Mouse (Mus musculus) neural tube, embryonic 11.5 days (tissue): ENCODE measurements at regions not wholly inside any gene's neighbourhood (a gene's known extent, or its start where the extent isn't known, plus 50 kb on each side); places are given as distances from the start of the nearest gene placed in this dataset.

ENCODE experiments used
- ATAC-seq: fragments of 200-750 bp; cut with Nextera tagmentation; 2 replicates; pipeline ENCODE4 v1.8.0; 2017; ENCODE audit warnings: moderate number of reproducible peaks, mild to moderate bottlenecking, moderate TSS enrichment, moderate library complexity; ENCODE audit not compliant: insufficient read depth, low FRiP score, low TSS enrichment
- DNase-seq: peaks from one replicate; pipeline ENCODE4 v3.0.0-alpha.2; 2015; ENCODE audit warnings: low spot score
- H3K27ac ChIP-seq: fragments of 300-500 bp; sonication (generic); 2 replicates; pipeline ENCODE4 v1.5.1; 2014; ENCODE audit warnings: low read depth, mild to moderate bottlenecking, low read length
- H3K27me3 ChIP-seq: fragments of 300-500 bp; sonication (generic); 2 replicates; pipeline ENCODE4 v1.6.1; 2014; ENCODE audit warnings: mild to moderate bottlenecking, low read length, mixed read lengths; ENCODE audit not compliant: control insufficient read depth, insufficient read depth
- H3K36me3 ChIP-seq: fragments of 300-500 bp; sonication (generic); 2 replicates; pipeline ENCODE4 v1.6.1; 2014; ENCODE audit warnings: mild to moderate bottlenecking, low read length, moderate library complexity, mixed read lengths; ENCODE audit not compliant: control insufficient read depth, insufficient read depth
- H3K4me1 ChIP-seq: fragments of 300-500 bp; sonication (generic); 2 replicates; pipeline ENCODE4 v1.6.1; 2014; ENCODE audit warnings: low read length, mixed read lengths; ENCODE audit not compliant: control insufficient read depth, insufficient read depth
- H3K4me2 ChIP-seq: fragments of 300-500 bp; sonication (generic); 2 replicates; pipeline ENCODE4 v1.6.1; 2014; ENCODE audit warnings: low read depth, mild to moderate bottlenecking, moderate library complexity
- H3K4me3 ChIP-seq: fragments of 300-500 bp; sonication (generic); 2 replicates; pipeline ENCODE4 v1.5.1; 2014; ENCODE audit warnings: low read depth, low read length
- H3K9ac ChIP-seq: fragments of 300-500 bp; sonication (generic); 2 replicates; pipeline ENCODE4 v1.6.1; 2014; ENCODE audit warnings: mild to moderate bottlenecking, low read length
- H3K9me3 ChIP-seq: fragments of 300-500 bp; sonication (generic); 2 replicates; pipeline ENCODE4 v1.6.1; 2016; ENCODE audit warnings: low read length; ENCODE audit not compliant: control insufficient read depth
- WGBS: fragments of 180-500 bp; shearing (Covaris S2); extraction: QIAGEN DNeasy Blood & Tissue Kit; methylation state at CpG from one replicate; pipeline ENCODE4 v1.1.7; 2014; 5-methylcytosine and 5-hydroxymethylcytosine counted together

DNA sequence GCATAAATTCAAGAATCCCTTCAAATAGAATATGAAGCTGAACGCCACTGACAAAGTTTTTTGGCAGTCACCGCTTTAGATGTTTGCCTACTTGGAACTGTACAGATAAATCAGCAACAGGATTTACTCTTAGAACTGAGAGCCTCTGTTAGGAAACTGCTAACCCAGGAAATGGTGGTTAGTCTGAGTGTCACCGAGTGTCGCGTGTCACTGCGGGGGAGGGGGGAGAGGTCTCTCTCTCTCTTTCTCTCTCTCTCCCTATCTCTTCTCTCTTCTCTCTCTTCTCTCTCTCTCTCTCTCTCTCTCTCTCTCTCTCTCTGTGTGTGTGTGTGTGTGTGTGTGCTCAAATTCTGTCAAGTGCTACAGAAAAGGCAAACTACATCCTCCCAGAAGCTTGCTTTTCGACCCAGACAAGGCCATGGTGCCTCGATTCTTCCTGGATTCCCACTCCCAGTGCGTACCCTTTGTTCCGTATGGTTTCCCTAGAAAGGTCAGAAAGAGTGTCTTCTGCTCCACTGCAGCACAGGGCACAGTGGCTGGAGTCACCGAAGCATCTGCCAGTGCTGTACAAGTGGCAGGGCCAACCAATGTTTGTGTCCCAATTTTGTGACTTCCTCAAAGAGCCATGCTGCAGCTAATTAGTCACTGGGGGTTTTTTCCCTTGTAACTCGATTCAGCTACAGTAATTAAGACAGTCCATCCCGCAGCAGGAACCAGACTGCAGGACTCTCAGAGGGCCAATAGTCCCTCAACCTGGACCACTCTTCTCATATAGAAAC is 87.0 kb downstream of the Cog6 start:
- Histone ChIP-seq H3K9ac (no peak overlapping the region), H3K9me3 (no peaks in the 10 kb centered on the region), H3K27me3 (no peaks in the 10 kb centered on the region), H3K4me2 (no peak overlapping the region), H3K36me3 (no peaks in the 10 kb centered on the region), H3K27ac (no peak overlapping the region), H3K4me1 (no peaks in the 10 kb centered on the region), H3K4me3 (no peak overlapping the region)
- DNase-seq = no peak
- WGBS = 77% methylated on average over 13 of the region's 13 CpGs
- ATAC-seq = no peak

DNA sequence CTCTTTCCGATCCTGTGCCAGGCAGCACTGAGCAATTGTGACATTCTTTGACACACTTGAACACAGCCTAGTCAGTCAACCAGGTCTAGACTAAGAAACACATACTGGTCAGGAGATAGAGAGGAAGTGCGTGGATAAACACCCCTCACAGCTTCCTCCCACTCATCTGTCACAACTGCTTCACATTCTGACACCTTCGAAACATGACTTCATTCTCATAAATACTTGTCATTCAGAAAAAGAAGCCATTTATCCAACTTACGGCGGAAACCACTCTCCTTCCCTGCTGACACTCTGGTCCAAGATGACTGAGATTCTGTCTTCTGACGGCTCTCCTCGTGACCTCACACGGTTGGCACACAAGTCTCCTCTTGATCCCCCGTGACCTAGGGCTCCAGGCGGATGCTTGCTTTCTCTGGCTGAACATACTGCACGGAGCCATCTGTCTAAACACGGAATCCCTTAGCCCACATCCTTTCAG is 89.6 kb downstream of the Cog6 start:
- WGBS = 54% methylated on average over 12 of the region's 12 CpGs
- ATAC-seq (no peak), DNase-seq (peak; percentile 24)

DNA sequence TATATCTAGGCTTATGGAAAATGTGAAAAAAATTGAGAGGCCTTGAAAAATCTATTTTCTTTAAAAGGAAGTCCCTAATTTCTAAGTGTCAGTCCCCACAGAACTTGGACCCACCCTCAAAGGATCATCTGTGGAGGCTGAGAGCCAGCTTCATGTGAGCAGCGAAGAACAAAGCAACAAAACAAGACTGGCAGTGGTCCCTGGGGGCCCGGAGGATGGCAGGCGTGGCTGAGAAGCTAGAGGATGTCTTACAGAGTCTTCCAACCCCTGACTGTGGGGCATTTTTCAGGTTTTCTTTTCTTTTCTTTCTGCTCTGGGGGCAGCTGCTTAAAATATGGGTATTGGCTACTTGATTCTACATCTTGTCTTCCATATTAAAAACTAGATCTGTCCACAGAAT is 90.5 kb downstream of the Cog6 start:
- no peak overlapping the region for H3K4me3 ChIP-seq
- H3K4me2 ChIP-seq = no peak overlapping the region
- no peaks in the 10 kb centered on the region for H3K27me3 ChIP-seq
- WGBS = 58% methylated on average over 3 of the region's 3 CpGs
- ATAC-seq = no peak
- DNase-seq = no peak
- no peak overlapping the region for H3K9ac ChIP-seq
- H3K36me3 ChIP-seq = no peaks in the 10 kb centered on the region
- H3K9me3 ChIP-seq = no peaks in the 10 kb centered on the region
- H3K27ac ChIP-seq = no peak overlapping the region
- no peaks in the 10 kb centered on the region for H3K4me1 ChIP-seq

More for the DNA sequence above, 89.6 kb downstream of the Cog6 start:
- H3K4me1 ChIP-seq = no peaks in the 10 kb centered on the region
- H3K27me3 ChIP-seq = no peaks in the 10 kb centered on the region
- H3K27ac ChIP-seq = no peak overlapping the region
- no peaks in the 10 kb centered on the region for H3K9me3 ChIP-seq
- no peaks in the 10 kb centered on the region for H3K36me3 ChIP-seq
- H3K4me2 ChIP-seq = no peak overlapping the region
- no peak overlapping the region for H3K9ac ChIP-seq
- H3K4me3 ChIP-seq = no peak overlapping the region

DNA sequence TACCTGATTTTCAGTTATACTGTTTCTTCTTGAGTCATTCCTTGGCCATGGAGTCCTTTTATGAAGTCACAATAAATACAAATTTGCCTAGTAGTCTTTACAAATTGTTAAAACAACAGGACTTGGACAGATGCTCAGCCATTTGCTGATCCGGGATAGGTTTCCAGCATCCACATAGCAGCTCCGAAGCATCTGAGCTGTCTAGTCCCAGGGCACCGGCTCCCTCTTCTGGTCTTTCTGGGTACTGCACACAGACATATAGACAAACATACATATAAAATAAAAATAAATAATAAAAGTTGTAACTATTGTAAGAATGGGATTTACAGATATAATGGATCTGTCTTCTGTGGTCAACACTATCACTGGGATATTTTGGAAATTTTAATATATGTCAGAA is 91.8 kb downstream of the Cog6 start:
- 60% methylated on average over 3 of the region's 3 CpGs for WGBS
- no peaks in the 10 kb centered on the region for H3K9me3 ChIP-seq
- ATAC-seq (no peak), DNase-seq (peak; percentile 35)
- H3K4me2 ChIP-seq = no peak overlapping the region
- H3K4me3 ChIP-seq = no peak overlapping the region
- no peak overlapping the region for H3K9ac ChIP-seq
- no peaks in the 10 kb centered on the region for H3K4me1 ChIP-seq
- H3K27ac ChIP-seq = no peak overlapping the region
- no peaks in the 10 kb centered on the region for H3K27me3 ChIP-seq
- no peaks in the 10 kb centered on the region for H3K36me3 ChIP-seq

DNA sequence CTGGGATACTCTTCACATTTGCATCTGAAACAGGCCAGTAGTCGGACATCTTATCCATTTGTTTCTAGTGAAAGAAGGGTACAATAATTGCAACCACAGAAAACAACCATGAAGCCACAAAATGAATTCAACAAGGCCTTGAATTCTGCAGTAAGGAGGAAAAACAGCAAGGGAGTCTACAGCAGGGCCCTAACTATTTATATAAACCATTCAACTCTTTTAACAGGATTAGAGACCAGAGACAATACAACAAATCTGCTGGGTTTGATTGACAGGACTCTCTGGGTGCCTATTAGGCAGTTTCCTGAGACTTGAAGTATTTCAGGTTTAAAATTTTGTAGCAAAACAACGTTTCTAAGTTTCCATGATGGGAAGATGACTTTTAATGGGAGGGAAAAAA is 92.4 kb downstream of the Cog6 start:
- DNase-seq (no peak), ATAC-seq (no peak)
- no peak overlapping the region for H3K27ac ChIP-seq
- 67% methylated on average over 2 of the region's 2 CpGs for WGBS
- no peaks in the 10 kb centered on the region for H3K4me1 ChIP-seq
- H3K4me2 ChIP-seq = no peak overlapping the region
- no peak overlapping the region for H3K9ac ChIP-seq
- no peaks in the 10 kb centered on the region for H3K36me3 ChIP-seq
- H3K4me3 ChIP-seq = no peak overlapping the region
- H3K9me3 ChIP-seq = no peaks in the 10 kb centered on the region
- no peaks in the 10 kb centered on the region for H3K27me3 ChIP-seq

DNA sequence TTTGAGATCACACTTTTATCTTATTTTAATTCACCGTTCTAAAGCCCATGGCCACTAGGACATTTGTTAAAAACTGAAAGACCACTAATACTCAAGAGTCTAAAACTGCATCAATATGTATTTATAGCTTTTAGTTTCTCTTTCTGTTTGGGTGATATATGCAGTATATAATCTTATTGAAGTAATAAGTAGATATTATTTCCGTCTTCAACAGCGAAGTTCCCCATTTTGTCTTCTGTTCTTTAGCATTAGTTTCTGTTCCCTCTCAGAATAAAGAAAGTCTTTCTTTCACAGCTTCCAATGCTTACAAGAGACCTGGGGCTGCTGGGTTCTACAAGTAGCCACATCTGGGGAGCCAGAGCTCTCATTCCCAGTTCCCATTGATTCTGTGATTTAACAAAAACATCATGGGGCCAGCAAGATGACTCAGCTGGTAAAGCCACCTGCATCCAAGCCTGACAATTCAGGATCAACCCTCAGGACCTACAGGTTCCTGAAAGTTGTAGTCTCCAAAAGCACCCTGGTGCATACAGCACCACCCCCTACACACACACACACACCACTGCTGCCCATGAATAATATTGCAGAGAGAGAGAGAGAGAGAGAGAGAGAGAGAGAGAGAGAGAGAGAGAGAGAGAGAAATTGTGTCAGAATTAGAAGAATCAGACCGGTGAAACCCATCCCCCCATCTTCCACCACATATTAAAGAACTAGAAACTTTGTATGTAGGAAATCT is 93.0 kb downstream of the Cog6 start:
- ATAC-seq (no peak), DNase-seq (no peak)
- H3K4me1 ChIP-seq = no peaks in the 10 kb centered on the region
- H3K4me3 ChIP-seq = no peak overlapping the region
- H3K9me3 ChIP-seq = no peaks in the 10 kb centered on the region
- no peak overlapping the region for H3K9ac ChIP-seq
- H3K27me3 ChIP-seq = no peaks in the 10 kb centered on the region
- no peak overlapping the region for H3K27ac ChIP-seq
- H3K36me3 ChIP-seq = no peaks in the 10 kb centered on the region
- 93% methylated on average over 4 of the region's 4 CpGs for WGBS
- no peak overlapping the region for H3K4me2 ChIP-seq

DNA sequence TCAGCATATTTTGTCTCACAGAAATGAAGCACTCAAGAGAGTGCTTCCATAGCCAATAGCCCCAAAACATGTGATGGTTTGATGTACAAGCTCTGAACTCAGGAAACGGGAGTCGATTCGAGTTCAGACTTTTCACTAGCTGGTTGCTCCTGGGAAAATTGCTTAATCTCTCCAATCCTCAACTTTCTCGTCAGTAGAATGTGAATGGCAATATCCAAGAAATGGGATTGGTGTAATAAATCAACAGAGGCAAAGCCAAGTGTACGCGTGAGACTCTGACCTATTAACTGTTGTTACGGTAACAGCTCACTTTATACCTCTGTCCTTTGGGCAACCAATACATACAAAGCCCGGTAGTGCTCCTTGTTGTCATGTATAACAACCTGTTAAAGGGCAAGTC is 94.6 kb downstream of the Cog6 start:
- Histone ChIP-seq H3K36me3 (no peaks in the 10 kb centered on the region), H3K9me3 (no peaks in the 10 kb centered on the region), H3K4me1 (no peaks in the 10 kb centered on the region), H3K4me2 (no peak overlapping the region), H3K27me3 (no peaks in the 10 kb centered on the region), H3K4me3 (no peak overlapping the region), H3K9ac (no peak overlapping the region), H3K27ac (no peak overlapping the region)
- no peak for DNase-seq
- ATAC-seq = no peak
- 84% methylated on average over 8 of the region's 8 CpGs for WGBS

DNA sequence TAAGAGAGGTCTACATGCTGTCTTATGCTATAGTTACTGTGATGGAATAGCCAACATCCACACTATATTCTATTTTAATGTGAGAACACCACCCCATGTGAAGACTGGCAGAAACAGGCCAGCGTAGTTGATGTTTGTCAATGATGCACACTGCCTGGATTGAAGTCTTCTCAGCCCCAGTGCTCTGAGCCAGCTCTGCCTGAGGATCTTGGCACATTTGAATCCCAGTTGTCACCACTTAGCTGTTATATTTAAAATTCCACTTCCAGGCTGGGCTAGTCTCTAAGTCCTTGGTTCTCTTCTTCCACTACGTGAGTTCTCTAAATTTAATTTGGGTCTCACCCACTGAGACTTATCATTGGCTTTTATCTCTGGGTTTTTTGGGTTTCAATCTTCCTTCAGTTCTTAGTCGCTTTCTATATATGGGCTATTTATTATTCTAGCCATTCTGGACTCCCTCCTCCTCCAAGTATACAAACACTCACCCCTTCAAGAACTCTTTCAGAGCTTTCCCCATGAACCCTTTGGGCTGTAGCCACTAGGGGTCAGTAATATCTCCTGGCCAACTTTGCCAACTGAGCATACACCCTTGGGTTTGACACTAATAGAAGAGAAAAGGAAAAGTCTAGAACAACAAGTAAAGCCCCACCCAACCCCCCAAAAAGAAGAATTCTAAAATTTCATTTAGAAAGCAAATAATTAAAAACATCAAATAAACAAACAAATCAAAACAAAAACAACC is 110.0 kb downstream of the Cog6 start:
- Histone ChIP-seq H3K4me2 (no peak overlapping the region), H3K27me3 (no peaks in the 10 kb centered on the region), H3K4me3 (no peak overlapping the region), H3K27ac (no peak overlapping the region), H3K9me3 (no peaks in the 10 kb centered on the region), H3K4me1 (no peaks in the 10 kb centered on the region), H3K9ac (no peak overlapping the region), H3K36me3 (no peaks in the 10 kb centered on the region)
- ATAC-seq (no peak), DNase-seq (no peak)
- WGBS = 96% methylated on average over 3 of the region's 3 CpGs
